Mouse (Mus musculus): ENCODE measurements around the gene Hnf1b. TPM values are rescaled to one million over a fixed set of nuclear protein-coding genes. Genes with fewer than 3 reads are reported as not detected.

Hnf1b gene
- 0.14 TPM in 1 of 2 replicates, not detected in the other for polyA plus RNA-seq (2016; fragmentation: Nextera tagmentation; extraction: Ambion mirVana)

- DNase-seq (ENCODE audit: low spot score), result peak; percentile 59
- Histone ChIP-seq H3K4me3 (peak within 1 kb of the TSS; percentile 31), H3K27ac (no peak within 1 kb of the TSS), H3K36me3 (no peaks in the 10 kb centered on the region), H3K9me3 (replicated peaks) (no peaks in the 10 kb centered on the region), H3K4me1 (peaks cover 41% of the 10 kb centered on the region), H3K27me3 (ENCODE audit: low read depth, poor library complexity, severe bottlenecking) (peaks cover 77% of the 10 kb centered on the region)
- 3% methylated on average over 36 of the region's 36 CpGs for WGBS
Observed at GRCm38 (mm10) chr11:83849529-83850335, at the start of gene Hnf1b. Gene Hnf1b (plus strand): TSS chr11:83850063.

- Histone ChIP-seq H3K27me3 (ENCODE audit: low read depth, poor library complexity, severe bottlenecking) (no peaks in the 10 kb centered on the region), H3K4me1 (no peaks in the 10 kb centered on the region), H3K9me3 (replicated peaks) (no peaks in the 10 kb centered on the region), H3K36me3 (no peaks in the 10 kb centered on the region), H3K4me3 (no peak overlapping the region), H3K27ac (no peak overlapping the region)
- no peak for DNase-seq (ENCODE audit: low spot score)
- 68% methylated on average over 8 of the region's 8 CpGs for WGBS
Observed at GRCm38 (mm10) chr11:83802166-83802565, 47.7 kb upstream of the Hnf1b start.

- no peaks in the 10 kb centered on the region for H3K36me3 ChIP-seq
- 95% methylated on average over 4 of the region's 4 CpGs for WGBS
- DNase-seq (ENCODE audit: low spot score), result no peak
Observed at GRCm38 (mm10) chr11:83802581-83802980, 47.3 kb upstream of the Hnf1b start.

GRCm38 (mm10) chr11:83810441-83810840 is 39.4 kb upstream of the Hnf1b start:
- Histone ChIP-seq H3K4me1 (no peaks in the 10 kb centered on the region), H3K27ac (no peak overlapping the region), H3K9me3 (replicated peaks) (no peaks in the 10 kb centered on the region), H3K36me3 (no peaks in the 10 kb centered on the region), H3K27me3 (ENCODE audit: low read depth, poor library complexity, severe bottlenecking) (no peaks in the 10 kb centered on the region), H3K4me3 (no peak overlapping the region)
- 94% methylated on average over 8 of the region's 8 CpGs for WGBS
- DNase-seq (ENCODE audit: low spot score), result no peak

More at GRCm38 (mm10) chr11:83802581-83802980, 47.3 kb upstream of the Hnf1b start:
- Histone ChIP-seq H3K4me1 (no peaks in the 10 kb centered on the region), H3K27ac (no peak overlapping the region), H3K4me3 (no peak overlapping the region), H3K27me3 (ENCODE audit: low read depth, poor library complexity, severe bottlenecking) (no peaks in the 10 kb centered on the region), H3K9me3 (replicated peaks) (no peaks in the 10 kb centered on the region)

- WGBS, result 85% methylated on average over 5 of the region's 5 CpGs
- no peak overlapping the region for H3K27ac ChIP-seq
- DNase-seq (ENCODE audit: low spot score), result no peak
- peaks cover 5% of the 10 kb centered on the region for H3K4me1 ChIP-seq
- H3K4me3 ChIP-seq, result no peak overlapping the region
- H3K36me3 ChIP-seq, result no peaks in the 10 kb centered on the region
- no peaks in the 10 kb centered on the region for H3K27me3 ChIP-seq (ENCODE audit: low read depth, poor library complexity, severe bottlenecking)
- no peaks in the 10 kb centered on the region for H3K9me3 ChIP-seq (replicated peaks)
Observed at GRCm38 (mm10) chr11:83815191-83815590, 34.7 kb upstream of the Hnf1b start.

- WGBS, result 12% methylated on average over 9 of the region's 9 CpGs
- H3K27ac ChIP-seq, result no peak overlapping the region
- peak; percentile 75 for DNase-seq (ENCODE audit: low spot score)
- no peak overlapping the region for H3K4me3 ChIP-seq
- no peaks in the 10 kb centered on the region for H3K27me3 ChIP-seq (ENCODE audit: low read depth, poor library complexity, severe bottlenecking)
- no peaks in the 10 kb centered on the region for H3K36me3 ChIP-seq
- H3K9me3 ChIP-seq (replicated peaks), result no peaks in the 10 kb centered on the region
- peaks cover 8% of the 10 kb centered on the region for H3K4me1 ChIP-seq
Observed at GRCm38 (mm10) chr11:83815628-83816027, 34.2 kb upstream of the Hnf1b start.

- Histone ChIP-seq H3K27me3 (ENCODE audit: low read depth, poor library complexity, severe bottlenecking) (no peaks in the 10 kb centered on the region), H3K36me3 (no peaks in the 10 kb centered on the region), H3K9me3 (replicated peaks) (no peaks in the 10 kb centered on the region), H3K4me1 (peaks cover 8% of the 10 kb centered on the region), H3K4me3 (no peak overlapping the region), H3K27ac (no peak overlapping the region)
- DNase-seq (ENCODE audit: low spot score), result no peak
- WGBS, result 85% methylated on average over 6 of the region's 6 CpGs
Observed at GRCm38 (mm10) chr11:83817048-83817447, 32.8 kb upstream of the Hnf1b start.

GRCm38 (mm10) chr11:83817994-83818393 is 31.9 kb upstream of the Hnf1b start:
- Histone ChIP-seq H3K9me3 (replicated peaks) (no peaks in the 10 kb centered on the region), H3K27me3 (ENCODE audit: low read depth, poor library complexity, severe bottlenecking) (no peaks in the 10 kb centered on the region), H3K36me3 (no peaks in the 10 kb centered on the region), H3K4me1 (peaks cover 8% of the 10 kb centered on the region), H3K27ac (no peak overlapping the region), H3K4me3 (no peak overlapping the region)
- no peak for DNase-seq (ENCODE audit: low spot score)
- 83% methylated on average over 4 of the region's 4 CpGs for WGBS

- DNase-seq (ENCODE audit: low spot score), result no peak
- no peaks in the 10 kb centered on the region for H3K9me3 ChIP-seq (replicated peaks)
- 64% methylated on average over 9 of the region's 9 CpGs for WGBS
- no peak overlapping the region for H3K27ac ChIP-seq
- no peak overlapping the region for H3K4me3 ChIP-seq
- H3K36me3 ChIP-seq, result no peaks in the 10 kb centered on the region
- no peaks in the 10 kb centered on the region for H3K27me3 ChIP-seq (ENCODE audit: low read depth, poor library complexity, severe bottlenecking)
- H3K4me1 ChIP-seq, result peaks cover 8% of the 10 kb centered on the region
Observed at GRCm38 (mm10) chr11:83818591-83819127, 31.2 kb upstream of the Hnf1b start.

- Histone ChIP-seq H3K4me3 (no peak overlapping the region), H3K27me3 (ENCODE audit: low read depth, poor library complexity, severe bottlenecking) (no peaks in the 10 kb centered on the region), H3K27ac (0 out of 2 replicates have a peak overlapping the region, but pooled peaks have one; percentile 20), H3K36me3 (no peaks in the 10 kb centered on the region), H3K4me1 (peaks cover 8% of the 10 kb centered on the region), H3K9me3 (replicated peaks) (no peaks in the 10 kb centered on the region)
- WGBS, result 44% methylated on average over 10 of the region's 10 CpGs
- no peak for DNase-seq (ENCODE audit: low spot score)
Observed at GRCm38 (mm10) chr11:83819806-83820483, 29.9 kb upstream of the Hnf1b start.

GRCm38 (mm10) chr11:83826142-83826541 is 23.7 kb upstream of the Hnf1b start:
- Histone ChIP-seq H3K27ac (no peak overlapping the region), H3K9me3 (replicated peaks) (no peaks in the 10 kb centered on the region), H3K36me3 (no peaks in the 10 kb centered on the region), H3K27me3 (ENCODE audit: low read depth, poor library complexity, severe bottlenecking) (no peaks in the 10 kb centered on the region), H3K4me3 (no peak overlapping the region), H3K4me1 (0 out of 2 replicates have a peak, but pooled peaks cover 2% of the 10 kb centered on the region)
- 95% methylated on average over 3 of the region's 3 CpGs for WGBS
- DNase-seq (ENCODE audit: low spot score), result no peak

- no peaks in the 10 kb centered on the region for H3K9me3 ChIP-seq (replicated peaks)
- no peak overlapping the region for H3K27ac ChIP-seq
- 86% methylated on average over 8 of the region's 8 CpGs for WGBS
- H3K36me3 ChIP-seq, result no peaks in the 10 kb centered on the region
- DNase-seq (ENCODE audit: low spot score), result no peak
- H3K4me3 ChIP-seq, result no peak overlapping the region
- 0 out of 2 replicates have a peak, but pooled peaks cover 2% of the 10 kb centered on the region for H3K4me1 ChIP-seq
- H3K27me3 ChIP-seq (ENCODE audit: low read depth, poor library complexity, severe bottlenecking), result no peaks in the 10 kb centered on the region
Observed at GRCm38 (mm10) chr11:83828553-83829142, 21.2 kb upstream of the Hnf1b start.

GRCm38 (mm10) chr11:83832389-83832788 is 17.5 kb upstream of the Hnf1b start:
- Histone ChIP-seq H3K4me3 (no peak overlapping the region), H3K36me3 (no peaks in the 10 kb centered on the region), H3K27me3 (ENCODE audit: low read depth, poor library complexity, severe bottlenecking) (no peaks in the 10 kb centered on the region), H3K27ac (no peak overlapping the region), H3K4me1 (no peaks in the 10 kb centered on the region), H3K9me3 (replicated peaks) (no peaks in the 10 kb centered on the region)
- DNase-seq (ENCODE audit: low spot score), result peak; percentile 70
- WGBS, result 40% methylated on average over 8 of the region's 8 CpGs

Data from limb, embryonic 10.5 days (tissue).